Mouse (Mus musculus): ENCODE measurements around the gene Mier1. TPM values are rescaled to one million over a fixed set of nuclear protein-coding genes. Genes with fewer than 3 reads are reported as not detected.
"Not testable (repeated sequence)": the region's sequence is repeated elsewhere in the genome, so short reads cannot be mapped to it uniquely, and the experiment has no call there.

The Mier1 gene
- polyA plus RNA-seq, 1 experiment from 2014 or later: 48.6 TPM

DNA sequence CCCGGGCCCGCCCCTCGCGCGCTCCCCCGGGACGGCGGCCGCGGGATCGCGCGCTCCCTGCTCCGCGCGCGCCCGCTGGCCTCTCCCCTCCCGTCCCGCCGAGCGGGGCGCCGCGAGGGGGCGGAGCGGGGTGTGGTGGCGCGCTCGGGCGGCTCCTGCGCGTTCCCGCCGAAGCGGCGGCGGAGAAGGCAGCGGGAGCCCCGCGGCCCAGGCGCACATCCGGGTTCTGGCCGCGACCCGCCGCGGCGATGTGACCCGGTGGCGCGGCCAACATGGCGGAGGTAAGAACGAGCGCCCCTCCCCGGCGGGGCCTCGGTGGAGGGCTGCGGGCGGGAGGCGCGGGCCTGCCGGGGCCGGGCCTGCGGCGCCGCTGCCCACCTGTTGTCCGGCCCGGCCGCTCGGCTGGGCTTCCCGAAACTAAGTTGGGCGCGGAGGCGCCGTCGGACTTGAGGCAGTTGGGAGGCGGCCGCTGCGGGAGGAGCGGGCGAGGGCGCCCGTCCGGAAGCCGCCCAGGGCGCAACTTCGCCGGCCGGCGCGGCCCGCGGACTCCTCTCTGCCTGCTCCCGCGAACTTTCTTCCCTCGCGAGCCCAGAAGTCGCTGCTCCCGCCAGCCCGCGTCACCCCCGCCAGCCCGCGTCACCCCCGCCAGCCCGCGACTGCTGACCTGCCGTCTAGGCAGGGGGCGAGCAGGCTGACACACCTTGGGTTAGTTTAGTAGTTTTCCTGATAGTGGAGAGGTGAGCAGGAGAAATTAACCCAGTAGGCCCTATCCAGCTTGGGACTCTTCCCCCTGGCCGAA is 5.2 kb downstream of the Mier1 start:
- Histone ChIP-seq H3K27ac (peak overlapping the region; percentile 97), H3K9me3 (no peaks in the 10 kb centered on the region), H3K4me1 (peaks cover 28% of the 10 kb centered on the region), H3K36me3 (0 out of 2 replicates have a peak, but pooled peaks cover 4% of the 10 kb centered on the region), H3K4me2 (peak overlapping the region; percentile 53), H3K4me3 (peak overlapping the region; percentile 94), H3K27me3 (no peaks in the 10 kb centered on the region), H3K9ac (peak overlapping the region; percentile 97)
- peak; percentile 68 for ATAC-seq (ENCODE audit: insufficient number of reproducible peaks, low FRiP score, low TSS enrichment, low read depth)
- under 1% methylated on average over 70 of the region's 111 CpGs for WGBS

DNA sequence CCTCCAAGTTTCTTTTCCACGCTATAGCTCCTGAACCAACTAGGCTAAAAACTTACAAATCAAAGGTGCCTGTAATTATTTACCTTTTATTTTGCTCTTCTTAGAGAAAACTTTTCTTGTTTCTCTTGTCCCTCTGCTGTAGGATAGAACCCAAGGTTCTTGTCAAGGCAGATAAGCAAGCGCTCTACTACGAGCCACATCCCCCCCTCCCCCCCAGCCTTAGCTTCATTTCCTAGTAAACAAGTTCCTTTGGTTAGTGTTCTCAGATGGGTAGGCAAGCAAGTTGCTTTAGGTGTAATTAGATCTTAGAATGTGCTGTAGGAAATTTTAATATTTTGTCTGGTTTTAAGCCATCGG is 5.8 kb downstream of the Mier1 start:
- WGBS: 10% methylated on average over 4 of the region's 4 CpGs

DNA sequence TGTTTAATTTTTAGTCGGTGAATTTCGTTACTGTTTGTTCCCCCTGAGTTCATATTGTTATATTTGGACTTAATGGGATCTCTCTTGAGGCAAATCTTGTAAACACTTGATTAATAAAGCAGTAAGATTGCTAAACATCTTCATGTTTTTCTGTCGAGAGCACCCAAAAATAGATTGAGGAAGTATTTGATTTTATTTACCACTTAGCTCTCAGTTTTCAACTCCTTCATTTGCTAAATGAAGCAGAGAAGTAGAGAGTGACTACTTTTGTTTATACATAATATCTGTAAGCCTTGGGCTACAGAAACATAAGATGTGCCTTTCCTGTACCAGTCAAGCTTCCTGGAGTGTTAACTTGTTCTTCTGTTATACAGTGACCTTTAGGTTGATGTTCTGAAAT is 6.2 kb downstream of the Mier1 start:
- H3K36me3 ChIP-seq: 0 out of 2 replicates have a peak, but pooled peaks cover 4% of the 10 kb centered on the region
- no peak overlapping the region for H3K9ac ChIP-seq
- peaks cover 22% of the 10 kb centered on the region for H3K4me1 ChIP-seq
- H3K9me3 ChIP-seq: no peaks in the 10 kb centered on the region
- no peaks in the 10 kb centered on the region for H3K27me3 ChIP-seq
- H3K4me3 ChIP-seq: peak overlapping the region; percentile 94
- WGBS: 29% methylated on average over 3 of the region's 3 CpGs
- ATAC-seq (ENCODE audit: insufficient number of reproducible peaks, low FRiP score, low TSS enrichment, low read depth): no peak
- H3K4me2 ChIP-seq: peak overlapping the region; percentile 53
- no peak overlapping the region for H3K27ac ChIP-seq

More for the DNA sequence above, 5.8 kb downstream of the Mier1 start:
- H3K27ac ChIP-seq: peak overlapping the region; percentile 97
- H3K36me3 ChIP-seq: 0 out of 2 replicates have a peak, but pooled peaks cover 4% of the 10 kb centered on the region
- H3K9me3 ChIP-seq: no peaks in the 10 kb centered on the region
- peak overlapping the region; percentile 94 for H3K4me3 ChIP-seq
- H3K4me2 ChIP-seq: peak overlapping the region; percentile 53
- peaks cover 26% of the 10 kb centered on the region for H3K4me1 ChIP-seq
- no peak for ATAC-seq (ENCODE audit: insufficient number of reproducible peaks, low FRiP score, low TSS enrichment, low read depth)
- no peaks in the 10 kb centered on the region for H3K27me3 ChIP-seq
- H3K9ac ChIP-seq: peak overlapping the region; percentile 97

DNA sequence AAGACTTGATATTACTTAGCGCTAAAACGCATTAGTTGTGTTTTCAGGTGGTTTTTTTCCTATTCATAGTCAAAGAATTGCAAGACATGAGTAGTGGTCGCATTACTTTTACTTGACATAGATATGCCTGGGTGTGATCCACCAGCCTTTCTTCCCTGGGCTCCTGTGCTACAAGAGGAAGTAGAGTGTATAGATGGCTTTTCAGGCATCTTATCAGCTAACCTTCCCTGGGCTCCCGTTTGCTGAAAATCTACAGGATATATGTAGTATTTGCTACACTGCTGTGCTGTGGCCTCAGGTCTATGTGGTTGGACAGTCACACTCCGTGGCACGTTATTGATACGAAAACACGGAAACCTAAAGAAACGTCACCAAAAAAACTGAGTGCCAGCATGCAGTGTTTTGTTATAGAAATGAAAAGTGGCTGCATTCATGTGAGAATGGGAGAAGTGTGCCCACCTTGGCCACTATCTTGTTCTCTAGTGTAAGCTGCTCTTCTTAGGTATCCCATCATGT is 6.7 kb downstream of the Mier1 start:
- Histone ChIP-seq H3K4me2 (peak overlapping the region; percentile 53; the same call in 1 of the 2 replicates), H3K27me3 (no peaks in the 10 kb centered on the region), H3K27ac (no peak overlapping the region), H3K9me3 (no peaks in the 10 kb centered on the region), H3K4me1 (peaks cover 19% of the 10 kb centered on the region), H3K9ac (no peak overlapping the region), H3K36me3 (0 out of 2 replicates have a peak, but pooled peaks cover 4% of the 10 kb centered on the region), H3K4me3 (peak overlapping the region; percentile 94; the same call in 1 of the 2 replicates)
- WGBS: 86% methylated on average over 9 of the region's 9 CpGs
- ATAC-seq (ENCODE audit: insufficient number of reproducible peaks, low FRiP score, low TSS enrichment, low read depth): no peak

DNA sequence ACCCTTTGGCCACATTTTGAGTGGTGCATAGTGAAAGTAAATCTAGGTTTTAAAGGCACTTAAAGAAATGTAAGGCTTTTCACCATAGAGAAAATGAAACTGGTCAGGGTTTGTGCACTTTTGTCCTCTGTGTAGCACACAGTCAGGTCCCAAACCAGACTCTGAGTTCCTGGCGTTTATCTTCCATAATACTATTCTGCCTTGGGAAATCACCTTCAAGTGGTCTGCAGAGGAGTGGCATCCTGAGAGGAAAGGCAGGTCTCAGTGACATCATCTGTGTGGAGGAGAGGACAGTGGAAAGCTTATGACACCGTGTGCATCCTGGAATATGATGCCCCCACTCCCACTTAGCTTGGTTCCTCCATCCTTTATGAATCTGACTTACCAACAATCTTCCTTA is 8.9 kb downstream of the Mier1 start:
- peaks cover 19% of the 10 kb centered on the region for H3K4me1 ChIP-seq
- no peak overlapping the region for H3K4me3 ChIP-seq
- H3K9ac ChIP-seq: no peak overlapping the region
- H3K9me3 ChIP-seq: no peaks in the 10 kb centered on the region
- no peaks in the 10 kb centered on the region for H3K27me3 ChIP-seq
- ATAC-seq (ENCODE audit: insufficient number of reproducible peaks, low FRiP score, low TSS enrichment, low read depth): no peak
- H3K27ac ChIP-seq: no peak overlapping the region
- 60% methylated on average over 2 of the region's 2 CpGs for WGBS
- no peak overlapping the region for H3K4me2 ChIP-seq
- no peaks in the 10 kb centered on the region for H3K36me3 ChIP-seq

DNA sequence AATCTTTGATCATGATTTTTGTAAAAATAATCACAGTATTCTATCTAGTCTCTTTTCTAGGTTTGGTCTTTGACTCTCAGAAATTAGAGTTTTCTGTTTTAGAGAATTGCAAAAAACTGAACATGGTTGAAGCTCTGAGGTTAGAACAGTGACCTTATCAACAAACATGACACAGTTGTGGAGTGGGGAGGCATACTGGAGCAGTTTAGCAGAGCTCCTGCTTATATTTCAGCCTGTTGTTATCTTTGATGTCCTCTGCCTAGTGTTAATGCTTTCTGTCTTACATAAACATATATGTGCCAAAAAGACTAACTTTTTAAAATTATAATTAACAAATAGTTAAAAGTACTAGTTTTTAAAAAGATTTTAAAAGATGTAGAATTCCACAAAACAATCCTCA is 9.4 kb downstream of the Mier1 start:
- Histone ChIP-seq H3K4me2 (no peak overlapping the region), H3K4me1 (peaks cover 19% of the 10 kb centered on the region), H3K27ac (no peak overlapping the region), H3K36me3 (no peaks in the 10 kb centered on the region), H3K9me3 (no peaks in the 10 kb centered on the region), H3K9ac (no peak overlapping the region), H3K4me3 (no peak overlapping the region), H3K27me3 (no peaks in the 10 kb centered on the region)
- ATAC-seq (ENCODE audit: insufficient number of reproducible peaks, low FRiP score, low TSS enrichment, low read depth): no peak

DNA sequence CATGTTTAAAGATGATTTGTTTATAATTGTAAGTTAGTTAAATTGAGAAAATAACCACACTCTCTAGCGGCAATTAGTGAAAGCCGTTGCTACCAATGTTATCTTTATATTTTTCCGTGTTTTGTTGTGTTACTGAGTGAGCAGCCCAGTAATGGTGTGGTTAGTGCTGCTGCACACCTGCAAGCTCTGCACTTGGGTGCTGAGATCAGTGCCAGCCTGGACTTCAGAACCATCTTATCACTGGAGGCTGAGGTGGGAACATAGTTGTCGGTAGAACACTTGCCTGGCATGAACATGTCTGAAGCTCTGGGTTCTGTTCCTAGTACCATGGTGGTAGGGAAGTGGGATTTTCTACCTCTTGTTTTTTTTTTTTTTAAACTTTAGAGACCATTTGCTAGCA is 12.3 kb downstream of the Mier1 start:
- Histone ChIP-seq H3K27me3 (no peaks in the 10 kb centered on the region), H3K4me2 (no peak overlapping the region), H3K9me3 (no peaks in the 10 kb centered on the region), H3K9ac (no peak overlapping the region), H3K4me3 (no peak overlapping the region), H3K36me3 (0 out of 2 replicates have a peak, but pooled peaks cover 6% of the 10 kb centered on the region), H3K27ac (no peak overlapping the region), H3K4me1 (peaks cover 5% of the 10 kb centered on the region; the same call in 1 of the 2 replicates)
- WGBS: 82% methylated on average over 4 of the region's 4 CpGs
- ATAC-seq (ENCODE audit: insufficient number of reproducible peaks, low FRiP score, low TSS enrichment, low read depth): no peak

DNA sequence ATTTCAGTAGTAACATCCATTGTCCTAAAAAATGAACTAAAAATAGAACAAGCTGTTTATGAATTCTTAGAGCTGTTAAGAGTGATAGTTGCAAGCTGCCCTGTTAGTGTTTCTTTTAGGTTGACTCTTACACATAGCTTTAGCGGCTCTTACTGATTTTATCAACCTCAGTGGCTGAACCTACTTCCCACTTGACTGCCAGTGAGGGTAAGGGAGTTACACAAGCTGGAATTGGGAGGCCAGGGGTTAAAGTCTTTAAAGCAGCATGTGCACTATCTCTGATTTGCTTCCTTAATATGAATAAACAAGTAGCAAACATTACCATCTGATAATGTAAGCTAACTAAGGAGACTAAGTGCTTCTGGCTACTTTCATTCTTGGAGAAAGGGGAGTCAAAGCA is 22.8 kb downstream of the Mier1 start:
- Histone ChIP-seq H3K27ac (no peak overlapping the region), H3K4me1 (no peaks in the 10 kb centered on the region), H3K27me3 (no peaks in the 10 kb centered on the region), H3K9me3 (no peaks in the 10 kb centered on the region), H3K4me3 (no peak overlapping the region), H3K36me3 (peaks cover 30% of the 10 kb centered on the region), H3K9ac (no peak overlapping the region), H3K4me2 (no peak overlapping the region)
- no peak for ATAC-seq (ENCODE audit: insufficient number of reproducible peaks, low FRiP score, low TSS enrichment, low read depth)
- 85% methylated on average over 1 of the region's 1 CpGs for WGBS

DNA sequence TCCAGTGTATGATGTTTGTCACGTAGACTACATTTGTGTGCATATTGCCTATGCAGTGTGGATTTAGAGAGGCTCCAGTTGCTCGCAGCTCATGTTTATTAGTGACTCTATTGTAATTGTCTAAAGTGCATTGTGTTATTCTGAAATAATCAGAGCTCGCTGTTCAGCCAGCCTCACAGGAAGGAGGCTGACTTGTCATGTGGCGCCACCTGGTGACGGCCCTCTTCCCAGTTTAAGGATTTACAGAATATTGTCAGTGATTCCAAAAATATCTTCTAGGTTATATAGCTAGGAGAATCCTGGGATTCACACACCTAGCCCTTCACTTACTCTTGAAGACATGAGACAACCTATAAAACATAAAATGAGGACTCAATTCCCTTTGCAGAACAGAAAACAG is 32.1 kb downstream of the Mier1 start:
- WGBS: 42% methylated on average over 5 of the region's 5 CpGs
- Histone ChIP-seq H3K36me3 (peaks cover 46% of the 10 kb centered on the region), H3K4me2 (no peak overlapping the region), H3K9ac (no peak overlapping the region), H3K4me1 (no peaks in the 10 kb centered on the region), H3K4me3 (no peak overlapping the region), H3K9me3 (no peaks in the 10 kb centered on the region), H3K27ac (no peak overlapping the region), H3K27me3 (no peaks in the 10 kb centered on the region)
- no peak for ATAC-seq (ENCODE audit: insufficient number of reproducible peaks, low FRiP score, low TSS enrichment, low read depth)

DNA sequence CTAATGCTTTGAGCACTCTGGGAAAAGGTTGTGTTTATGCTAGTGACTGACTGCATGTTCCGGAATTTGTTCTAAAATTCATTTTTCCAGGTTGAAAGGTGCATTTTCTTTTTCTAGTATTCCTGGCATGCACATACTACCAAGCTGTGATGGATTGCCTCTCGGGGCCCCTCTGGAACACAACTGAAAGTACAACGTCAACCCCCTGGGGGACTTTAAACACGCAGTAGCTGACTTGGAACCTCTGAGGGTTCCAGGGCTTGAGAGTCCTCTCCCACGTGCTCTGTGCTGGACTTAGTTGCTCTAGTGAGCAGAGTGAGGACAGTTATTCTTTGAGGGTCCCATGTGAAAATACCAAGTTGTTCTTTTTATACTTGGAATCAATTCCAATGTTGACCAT is 37.8 kb downstream of the Mier1 start:
- peaks cover 66% of the 10 kb centered on the region for H3K36me3 ChIP-seq
- no peak overlapping the region for H3K27ac ChIP-seq
- H3K4me3 ChIP-seq: no peak overlapping the region
- H3K27me3 ChIP-seq: no peaks in the 10 kb centered on the region
- no peak overlapping the region for H3K9ac ChIP-seq
- no peaks in the 10 kb centered on the region for H3K9me3 ChIP-seq
- no peaks in the 10 kb centered on the region for H3K4me1 ChIP-seq
- 76% methylated on average over 5 of the region's 5 CpGs for WGBS
- no peak for ATAC-seq (ENCODE audit: insufficient number of reproducible peaks, low FRiP score, low TSS enrichment, low read depth)
- no peak overlapping the region for H3K4me2 ChIP-seq

DNA sequence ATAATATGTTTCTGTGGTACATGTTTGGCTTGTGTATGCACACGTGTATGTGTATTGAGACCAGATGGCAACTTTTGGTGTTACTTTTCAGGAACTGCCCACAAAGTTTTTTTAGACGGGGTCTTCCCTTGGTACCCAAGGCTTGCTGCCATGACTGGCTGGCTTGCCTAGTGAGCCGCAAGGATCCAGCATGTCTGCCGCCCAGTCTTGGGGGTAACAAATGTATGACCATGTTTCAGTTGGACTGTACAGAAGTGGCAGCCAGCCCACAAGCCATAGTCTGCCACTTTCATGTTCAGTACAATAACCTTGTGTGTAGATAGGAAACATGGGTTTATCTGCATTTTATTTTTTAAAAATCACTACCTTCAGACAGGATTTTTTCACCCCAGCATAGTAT is 44.6 kb downstream of the Mier1 start:
- H3K4me2 ChIP-seq: no peak overlapping the region
- peaks cover 60% of the 10 kb centered on the region for H3K36me3 ChIP-seq
- WGBS: 87% methylated on average over 4 of the region's 4 CpGs
- H3K4me1 ChIP-seq: no peaks in the 10 kb centered on the region
- no peak overlapping the region for H3K27ac ChIP-seq
- no peak overlapping the region for H3K9ac ChIP-seq
- no peak for ATAC-seq (ENCODE audit: insufficient number of reproducible peaks, low FRiP score, low TSS enrichment, low read depth)
- no peaks in the 10 kb centered on the region for H3K9me3 ChIP-seq
- no peak overlapping the region for H3K4me3 ChIP-seq
- H3K27me3 ChIP-seq: no peaks in the 10 kb centered on the region

DNA sequence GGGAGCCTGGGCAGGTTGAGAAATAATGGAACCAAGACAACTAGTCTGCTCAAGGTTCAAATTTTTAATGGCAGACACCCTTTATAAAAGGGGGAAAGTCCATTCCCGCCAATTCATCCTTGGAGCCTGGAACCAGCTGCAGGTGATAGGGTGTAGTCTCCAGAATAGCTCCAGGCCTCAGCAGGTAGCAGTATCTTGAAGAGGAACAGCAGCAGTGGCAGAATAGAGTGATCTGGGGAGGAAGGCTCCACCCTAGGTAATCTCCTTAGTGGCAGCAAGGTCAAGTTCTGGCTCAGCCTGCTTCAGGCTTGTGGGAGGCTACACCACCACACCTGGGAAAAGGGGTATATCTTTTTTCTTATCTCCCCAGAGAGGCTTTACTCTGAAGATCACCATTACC is 52.0 kb downstream of the Mier1 start:
- H3K4me2 ChIP-seq; H3K4me1 ChIP-seq; ATAC-seq (ENCODE audit: insufficient number of reproducible peaks, low FRiP score, low TSS enrichment, low read depth); H3K27me3 ChIP-seq; H3K4me3 ChIP-seq; H3K9me3 ChIP-seq; H3K27ac ChIP-seq; H3K9ac ChIP-seq: not testable (repeated sequence)
- 93% methylated on average over 1 of the region's 1 CpGs for WGBS
- peaks cover 33% of the 10 kb centered on the region for H3K36me3 ChIP-seq
